Mouse (Mus musculus): Measurements from ENCODE around the gene Tcfl5. TPM values are rescaled to one million over a fixed set of nuclear protein-coding genes. Genes with fewer than 3 reads are reported as not detected.
A peak's percentile ranks its signal among the peaks of the same experiment; 100 is the strongest.

Gene Tcfl5
- polyA plus RNA-seq (2012; rRNA removed) (1.8 and 2.0 TPM in 2 replicates), polyA plus RNA-seq (2014; fragmentation: Nextera tagmentation; extraction: Ambion mirVana) (0.70 and 0.98 TPM in 2 replicates)

DNA sequence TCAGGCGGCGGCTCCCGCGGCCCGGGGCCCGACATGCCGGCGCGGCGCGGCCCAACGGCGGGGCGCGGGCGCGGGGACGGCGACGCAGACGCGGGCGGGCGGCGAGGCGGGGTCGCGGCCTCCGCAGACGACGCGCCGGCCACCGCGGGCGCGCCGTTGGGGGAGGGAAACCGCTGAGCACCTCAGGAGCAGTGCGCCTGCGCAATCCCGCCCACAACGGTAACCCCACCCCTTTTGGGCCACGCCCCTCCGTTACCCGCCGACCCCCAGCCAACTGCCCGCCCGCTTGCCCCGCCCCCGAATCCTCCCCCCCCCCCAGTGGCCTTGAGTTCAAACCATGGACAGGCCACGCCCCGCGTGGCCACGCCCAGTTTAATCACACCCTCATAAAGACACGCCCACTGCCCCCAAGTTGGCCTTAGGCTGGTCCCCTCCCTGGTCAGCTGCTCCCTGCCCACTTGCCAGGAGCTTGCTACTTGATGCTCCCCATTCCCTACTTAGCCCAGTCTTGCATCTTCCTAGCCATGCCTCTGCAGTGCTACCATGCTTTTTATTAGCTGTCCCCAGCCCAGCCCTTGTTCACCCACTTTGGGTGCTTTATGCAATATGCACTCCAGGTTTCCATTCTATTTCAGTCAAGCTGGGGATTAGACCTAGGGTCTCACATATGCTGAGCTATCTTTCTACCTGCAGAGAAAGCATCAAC, at the start of gene Tcfl5:
TSS of gene Tcfl5 (minus strand) at position 154 of the 706 bp plus-strand sequence.
- H3K4me2 ChIP-seq (replicated peaks; ENCODE audit: low read depth, low read length, severe bottlenecking): peak within 1 kb of the TSS; percentile 46
- peak within 1 kb of the TSS; percentile 39 for H3K4me3 ChIP-seq (replicated peaks; ENCODE audit: low read length)
- TF ChIP-seq POLR2A (IDR thresholded peaks at IDR 0.05; ENCODE audit: borderline replicate concordance, extremely low read depth, insufficient read depth, insufficient read length): no peak
- no peaks in the 10 kb centered on the region for H3K4me1 ChIP-seq (ENCODE audit: control insufficient read depth, insufficient read depth, low read length)
- no peaks in the 10 kb centered on the region for H3K36me3 ChIP-seq (ENCODE audit: control insufficient read depth, insufficient read depth, low read length)
- H3K9ac ChIP-seq (ENCODE audit: low read depth, low read length, severe bottlenecking): peak within 1 kb of the TSS; percentile 34
- WGBS: 3% methylated on average over 10 of the region's 56 CpGs
- H3K9me3 ChIP-seq (ENCODE audit: control insufficient read depth, low read length): peaks cover 21% of the 10 kb centered on the region
- DNase-seq (ENCODE audit: low spot score): no peak
- no peak for ATAC-seq (ENCODE audit: low FRiP score, low read depth)
- no peak within 1 kb of the TSS for H3K27ac ChIP-seq (replicated peaks; ENCODE audit: low read depth, low read length)
- peaks cover 36% of the 10 kb centered on the region for H3K27me3 ChIP-seq (ENCODE audit: control insufficient read depth, insufficient read depth, low read length)

DNA sequence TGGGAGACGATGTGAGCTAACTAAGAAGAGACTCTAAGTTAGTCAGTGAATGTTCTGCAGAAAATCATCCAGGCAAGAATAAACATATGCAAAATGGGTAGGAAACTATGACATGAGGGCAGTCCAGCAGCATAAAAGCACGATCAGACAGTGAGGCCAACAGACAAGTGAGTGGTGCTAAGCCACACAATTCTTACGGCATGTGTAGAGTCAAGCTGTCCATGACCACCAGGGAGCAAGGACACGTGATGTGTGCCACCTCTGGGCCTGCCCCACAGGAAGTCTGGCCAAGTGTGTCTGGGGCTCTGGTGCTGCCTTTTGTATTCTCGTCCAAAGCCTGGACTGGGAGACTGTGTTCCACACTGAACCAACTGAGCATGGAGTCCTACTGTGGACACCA, 47.3 kb upstream of the Tcfl5 start:
- H3K4me1 ChIP-seq (ENCODE audit: control insufficient read depth, insufficient read depth, low read length): no peaks in the 10 kb centered on the region
- ATAC-seq (ENCODE audit: low FRiP score, low read depth) (no peak), DNase-seq (ENCODE audit: low spot score) (no peak)
- H3K36me3 ChIP-seq (ENCODE audit: control insufficient read depth, insufficient read depth, low read length): peaks cover 62% of the 10 kb centered on the region
- WGBS: 79% methylated on average over 5 of the region's 5 CpGs
- no peaks in the 10 kb centered on the region for H3K27me3 ChIP-seq (ENCODE audit: control insufficient read depth, insufficient read depth, low read length)
- no peak overlapping the region for H3K9ac ChIP-seq (ENCODE audit: low read depth, low read length, severe bottlenecking)
- no peak overlapping the region for H3K4me3 ChIP-seq (replicated peaks; ENCODE audit: low read length)
- no peak overlapping the region for H3K27ac ChIP-seq (replicated peaks; ENCODE audit: low read depth, low read length)
- no peaks in the 10 kb centered on the region for H3K9me3 ChIP-seq (ENCODE audit: control insufficient read depth, low read length)
- no peak overlapping the region for H3K4me2 ChIP-seq (replicated peaks; ENCODE audit: low read depth, low read length, severe bottlenecking)
- TF ChIP-seq POLR2A (IDR thresholded peaks at IDR 0.05; ENCODE audit: borderline replicate concordance, extremely low read depth, insufficient read depth, insufficient read length): no peak

DNA sequence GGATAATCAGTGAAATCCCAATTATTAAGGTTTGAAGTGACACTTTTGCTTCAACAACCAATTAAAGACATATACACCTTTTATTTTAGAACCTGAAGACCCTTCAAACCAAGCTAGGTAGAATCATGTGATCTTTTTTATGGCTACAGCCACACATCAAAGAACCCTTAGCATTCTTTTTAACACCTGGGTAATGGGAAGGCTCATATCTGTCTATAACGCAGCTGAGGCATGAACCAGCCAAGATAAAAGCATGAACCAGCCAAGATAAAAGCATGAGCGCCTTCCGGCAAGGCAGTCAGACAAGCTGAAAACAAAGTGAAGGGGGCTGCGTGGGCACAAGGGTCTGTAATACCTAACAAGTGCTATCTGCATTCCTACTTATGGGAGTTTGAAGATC, 41.5 kb upstream of the Tcfl5 start:
- H3K9me3 ChIP-seq (ENCODE audit: control insufficient read depth, low read length): no peaks in the 10 kb centered on the region
- DNase-seq (ENCODE audit: low spot score): no peak
- H3K27ac ChIP-seq (replicated peaks; ENCODE audit: low read depth, low read length): no peak overlapping the region
- H3K4me2 ChIP-seq (replicated peaks; ENCODE audit: low read depth, low read length, severe bottlenecking): no peak overlapping the region
- no peak overlapping the region for H3K4me3 ChIP-seq (replicated peaks; ENCODE audit: low read length)
- no peaks in the 10 kb centered on the region for H3K27me3 ChIP-seq (ENCODE audit: control insufficient read depth, insufficient read depth, low read length)
- ATAC-seq (ENCODE audit: low FRiP score, low read depth): no peak
- H3K36me3 ChIP-seq (ENCODE audit: control insufficient read depth, insufficient read depth, low read length): peaks cover 94% of the 10 kb centered on the region
- 94% methylated on average over 4 of the region's 4 CpGs for WGBS
- TF ChIP-seq POLR2A (IDR thresholded peaks at IDR 0.05; ENCODE audit: borderline replicate concordance, extremely low read depth, insufficient read depth, insufficient read length): no peak
- no peaks in the 10 kb centered on the region for H3K4me1 ChIP-seq (ENCODE audit: control insufficient read depth, insufficient read depth, low read length)
- H3K9ac ChIP-seq (ENCODE audit: low read depth, low read length, severe bottlenecking): no peak overlapping the region

GRCm38 (mm10) chr2:180683524-180683923, 41.0 kb upstream of the Tcfl5 start:
- H3K4me1 ChIP-seq (ENCODE audit: control insufficient read depth, insufficient read depth, low read length): no peaks in the 10 kb centered on the region
- H3K27ac ChIP-seq (replicated peaks; ENCODE audit: low read depth, low read length): no peak overlapping the region
- H3K9me3 ChIP-seq (ENCODE audit: control insufficient read depth, low read length): no peaks in the 10 kb centered on the region
- peaks cover 89% of the 10 kb centered on the region for H3K36me3 ChIP-seq (ENCODE audit: control insufficient read depth, insufficient read depth, low read length)
- DNase-seq (ENCODE audit: low spot score) (no peak), ATAC-seq (ENCODE audit: low FRiP score, low read depth) (no peak)
- 100% methylated on average over 2 of the region's 2 CpGs for WGBS
- no peak overlapping the region for H3K9ac ChIP-seq (ENCODE audit: low read depth, low read length, severe bottlenecking)
- no peak overlapping the region for H3K4me2 ChIP-seq (replicated peaks; ENCODE audit: low read depth, low read length, severe bottlenecking)
- no peak for TF ChIP-seq POLR2A (IDR thresholded peaks at IDR 0.05; ENCODE audit: borderline replicate concordance, extremely low read depth, insufficient read depth, insufficient read length)
- no peak overlapping the region for H3K4me3 ChIP-seq (replicated peaks; ENCODE audit: low read length)
- no peaks in the 10 kb centered on the region for H3K27me3 ChIP-seq (ENCODE audit: control insufficient read depth, insufficient read depth, low read length)

- DNase-seq (ENCODE audit: low spot score): no peak
- no peak for TF ChIP-seq POLR2A (IDR thresholded peaks at IDR 0.05; ENCODE audit: borderline replicate concordance, extremely low read depth, insufficient read depth, insufficient read length)
Observed at GRCm38 (mm10) chr2:180681225-180681624, 38.7 kb upstream of the Tcfl5 start.

More at GRCm38 (mm10) chr2:180681225-180681624, 38.7 kb upstream of the Tcfl5 start:
- Histone ChIP-seq H3K4me1 (ENCODE audit: control insufficient read depth, insufficient read depth, low read length) (no peaks in the 10 kb centered on the region), H3K9me3 (ENCODE audit: control insufficient read depth, low read length) (no peaks in the 10 kb centered on the region), H3K4me3 (replicated peaks; ENCODE audit: low read length) (no peak overlapping the region), H3K4me2 (replicated peaks; ENCODE audit: low read depth, low read length, severe bottlenecking) (no peak overlapping the region), H3K9ac (ENCODE audit: low read depth, low read length, severe bottlenecking) (no peak overlapping the region), H3K27me3 (ENCODE audit: control insufficient read depth, insufficient read depth, low read length) (no peaks in the 10 kb centered on the region), H3K27ac (replicated peaks; ENCODE audit: low read depth, low read length) (no peak overlapping the region), H3K36me3 (ENCODE audit: control insufficient read depth, insufficient read depth, low read length) (peaks cover 66% of the 10 kb centered on the region)
- 68% methylated on average over 2 of the region's 2 CpGs for WGBS
- ATAC-seq (ENCODE audit: low FRiP score, low read depth): no peak
